ENCODE assay signal across 21 mouse cellular contexts in the genomic region with DNA sequence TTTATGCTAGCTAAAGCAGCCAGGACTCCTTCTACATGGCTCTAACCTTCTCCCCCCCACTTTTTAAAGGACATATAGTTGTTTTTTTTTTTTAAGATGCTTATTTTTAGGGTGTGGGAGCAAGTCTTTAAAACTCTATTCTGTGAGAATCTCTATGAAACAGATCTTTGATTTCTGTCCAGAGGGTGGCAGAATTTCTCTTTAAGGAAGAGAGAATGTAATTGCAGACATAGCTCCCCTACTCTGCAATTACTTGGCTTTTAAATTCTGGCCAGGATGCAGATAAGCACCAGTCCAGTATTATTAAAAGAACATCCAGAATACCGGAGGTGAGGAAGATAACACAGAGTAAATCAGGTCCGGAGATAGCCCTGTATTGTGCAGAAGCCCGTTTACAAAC.
A peak's percentile ranks its signal among the peaks of the same experiment; 100 is the strongest.
DNase-seq lines count a peak whose midpoint lies in the region; ATAC-seq and TF ChIP-seq lines count a peak whose summit lies in the region.
"Had no signal": no experiment of that assay in that cellular context is flagged by ENCODE, and none has a peak within 500 bp of the region (broad histone marks: within the 10 kb centered on the region; RNA-seq: fewer than 3 reads in every experiment).

No protein-coding gene starts in this region.

- H3K4me2 ChIP-seq in midbrain, embryonic 15.5 days, result no peak overlapping the region
- H3K4me2 ChIP-seq: heart, embryonic 15.5 days; kidney, embryonic 15.5 days; neural tube, embryonic 13.5 days had no signal

- intact Hi-C loops in left cerebral cortex, adult 2 months (cut with DNase I), result loop anchor here (2.0 kb wide), 1 partner anchor 91 kb away; no protein-coding TSS in a partner anchor

- H3K27ac ChIP-seq in left cerebral cortex, adult 2 months, result no peak overlapping the region
- H3K27ac ChIP-seq in midbrain, embryonic 15.5 days, result 0 out of 2 replicates have a peak overlapping the region, but pooled peaks have one; percentile 42
- H3K27ac ChIP-seq: heart, embryonic 15.5 days; kidney, embryonic 15.5 days; liver, embryonic 14.5 days; neural tube, embryonic 13.5 days had no signal

- TF ChIP-seq CTCF in left cerebral cortex, adult 2 months (IDR thresholded peaks at IDR 0.05), result peak; percentile 42

- peak; percentile 3 for DNase-seq in cerebellum, adult 9-10 months
- DNase-seq in cerebellum, postnatal 14 days, result no peak
- DNase-seq in heart, adult 11 months, result peak; percentile 35
- DNase-seq in heart, adult 18-20 months, result no peak
- DNase-seq in left cerebral cortex, adult 2 months (ENCODE audit: extremely low spot score in 1 of 2, low spot score in 2 of 2), result no peak
- no peak for DNase-seq in left cerebral cortex, adult 18-20 months (ENCODE audit: low spot score in 2 of 2)
- no peak for DNase-seq in c-Kit-positive CD71-positive TER-119-positive erythroid progenitor cells, embryonic 14.5 days (ENCODE audit: low spot score)
- DNase-seq: adrenal gland, postnatal 14 days; cerebellum, adult 18-20 months; gastrocnemius, postnatal 14 days; heart, postnatal 4 days; lung, postnatal 10 days; thymus, postnatal 36 days had no signal

- no peak overlapping the region for H3K9ac ChIP-seq in midbrain, embryonic 15.5 days
- H3K9ac ChIP-seq: heart, embryonic 15.5 days; kidney, embryonic 15.5 days; liver, embryonic 14.5 days; neural tube, embryonic 13.5 days had no signal

- 0 out of 2 replicates have a peak, but pooled peaks cover 5% of the 10 kb centered on the region for H3K4me1 ChIP-seq in midbrain, embryonic 15.5 days
- H3K4me1 ChIP-seq: heart, embryonic 15.5 days; kidney, embryonic 15.5 days; megakaryocyte, embryonic 14.5 days had no signal

- no peaks in the 10 kb centered on the region for H3K36me3 ChIP-seq in midbrain, embryonic 15.5 days (replicated peaks)
- H3K36me3 ChIP-seq: G1E; heart, embryonic 15.5 days; kidney, embryonic 15.5 days; neural tube, embryonic 13.5 days had no signal

- H3K4me3 ChIP-seq in left cerebral cortex, adult 2 months, result no peak overlapping the region
- H3K4me3 ChIP-seq in midbrain, embryonic 15.5 days, result no peak overlapping the region
- H3K4me3 ChIP-seq: heart, embryonic 15.5 days; kidney, embryonic 15.5 days; megakaryocyte, embryonic 14.5 days; neural tube, embryonic 13.5 days had no signal

- ATAC-seq in midbrain, embryonic 15.5 days (replicated peaks), result no peak
- ATAC-seq: CD4-positive, CD25-positive, alpha-beta regulatory T cell, adult 4 months had no signal

- no peaks in the 10 kb centered on the region for H3K27me3 ChIP-seq in midbrain, embryonic 15.5 days (replicated peaks)
- H3K27me3 ChIP-seq: megakaryocyte, embryonic 14.5 days; neural tube, embryonic 13.5 days had no signal

- WGBS in midbrain, embryonic 15.5 days, result 70% methylated on average over 3 of the region's 3 CpGs

- H3K9me3 ChIP-seq in midbrain, embryonic 15.5 days, result no peaks in the 10 kb centered on the region
- H3K9me3 ChIP-seq: G1E; heart, embryonic 15.5 days; kidney, embryonic 15.5 days; megakaryocyte, embryonic 14.5 days; neural tube, embryonic 13.5 days had no signal

Comparison
In these comparisons a context has a peak if more than half of its experiments do, and no peak if none do; other contexts are left out.
1. DNase-seq: peak in cerebellum, adult 9-10 months (single experiment) and heart, adult 11 months (single experiment); none in cerebellum, postnatal 14 days (0 of 2), heart, adult 18-20 months (0 of 2), left cerebral cortex, adult 2 months (0 of 2), left cerebral cortex, adult 18-20 months (0 of 2) and c-Kit-positive CD71-positive TER-119-positive erythroid progenitor cells, embryonic 14.5 days (single experiment).